Mouse (Mus musculus): ENCODE results near the gene Mllt11. TPM values are rescaled to one million over a fixed set of nuclear protein-coding genes. Genes with fewer than 3 reads are reported as not detected.

Mllt11 gene
- polyA plus RNA-seq, 1 experiment, result 23.3 TPM

DNA sequence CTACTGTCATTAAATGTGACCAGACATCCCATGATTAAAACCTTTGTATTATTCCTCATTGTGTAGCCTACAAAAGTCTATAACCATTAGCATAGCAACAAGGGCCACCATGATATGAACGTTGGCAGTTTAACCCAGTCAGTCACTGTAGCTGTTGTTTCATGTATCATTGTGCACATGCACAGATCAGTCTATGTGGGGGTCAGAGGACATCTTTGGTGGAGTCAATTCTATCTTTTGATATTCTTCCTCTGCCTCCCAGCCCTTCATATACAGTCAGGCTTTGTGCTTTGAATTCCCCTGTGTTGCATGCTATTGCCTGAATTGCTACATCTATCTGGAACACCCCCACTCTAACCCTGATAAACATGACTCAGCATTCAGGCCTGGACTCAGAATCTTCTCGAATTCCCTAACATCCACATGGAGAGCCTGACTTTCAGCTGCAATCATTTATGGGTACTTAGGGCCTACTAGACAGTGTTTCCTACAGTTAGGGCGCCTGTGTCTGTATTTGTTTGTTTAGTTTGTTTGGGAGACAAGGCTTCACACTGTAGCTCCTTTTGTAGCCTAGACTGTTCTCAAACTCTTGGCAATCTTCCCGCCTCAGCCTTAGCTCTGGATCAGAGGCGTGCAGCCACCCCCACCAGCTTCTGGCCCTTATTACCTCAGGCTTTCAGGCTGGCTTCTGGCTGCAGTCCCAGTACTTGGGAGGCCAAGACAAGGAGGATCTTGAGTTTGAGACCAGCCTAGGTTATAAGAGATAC lies 14.7 kb upstream of the Mllt11 start:
- Histone ChIP-seq H3K4me3 (ENCODE audit: insufficient read depth, low read length) (no peak overlapping the region), H3K4me1 (ENCODE audit: control insufficient read depth, insufficient read depth, low read length) (peaks cover 7% of the 10 kb centered on the region), H3K27ac (ENCODE audit: insufficient read depth, low read depth, low read length) (no peak overlapping the region)
- TF ChIP-seq CTCF (IDR thresholded peaks at IDR 0.05; ENCODE audit: low read depth, low read length) (no peak), POLR2A (IDR thresholded peaks at IDR 0.05; ENCODE audit: borderline replicate concordance, low read depth, low read length) (no peak)

DNA sequence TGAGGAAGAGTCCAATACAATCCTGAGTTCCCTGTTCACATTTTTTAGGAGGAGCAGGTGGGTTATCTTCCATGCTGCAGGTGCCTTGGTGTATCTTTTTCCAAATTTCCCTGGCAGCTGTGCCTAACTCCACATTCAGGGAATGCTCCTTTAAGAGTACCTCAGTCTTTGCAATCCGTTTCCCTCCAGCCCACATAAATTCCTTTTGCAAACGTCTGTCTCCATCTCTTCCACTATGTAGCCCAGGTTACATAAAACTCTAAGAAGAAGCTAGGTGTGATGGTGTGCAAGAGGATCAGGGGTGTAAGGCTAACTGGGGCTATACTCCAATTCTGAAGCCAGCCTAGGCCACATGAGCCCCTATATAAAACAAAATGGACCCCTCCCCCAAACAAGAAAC lies 11.1 kb upstream of the Mllt11 start:
- TF ChIP-seq POLR2A (IDR thresholded peaks at IDR 0.05; ENCODE audit: borderline replicate concordance, low read depth, low read length) (no peak), CTCF (IDR thresholded peaks at IDR 0.05; ENCODE audit: low read depth, low read length) (no peak)
- Histone ChIP-seq H3K4me1 (ENCODE audit: control insufficient read depth, insufficient read depth, low read length) (peaks cover 7% of the 10 kb centered on the region), H3K4me3 (ENCODE audit: insufficient read depth, low read length) (no peak overlapping the region), H3K27ac (ENCODE audit: insufficient read depth, low read depth, low read length) (no peak overlapping the region)

DNA sequence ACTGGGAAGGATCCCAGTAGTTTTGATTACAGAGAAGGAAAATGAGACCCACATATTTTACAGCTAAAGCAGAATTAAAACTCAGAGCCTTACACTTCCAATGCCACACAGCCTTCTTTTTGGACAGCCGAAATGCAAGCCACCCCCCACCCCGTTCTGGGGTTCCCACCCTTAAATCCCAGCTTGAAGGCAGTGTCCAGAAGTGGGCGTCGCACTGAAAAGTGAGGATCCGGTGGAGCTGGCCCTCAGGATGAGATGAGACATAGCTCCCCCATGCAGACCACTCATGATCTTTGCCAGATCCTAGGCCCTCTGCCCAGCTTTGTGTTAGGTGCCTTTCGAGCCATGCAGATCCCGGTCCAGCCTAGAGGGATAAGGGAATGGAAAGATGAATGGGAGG lies 9.5 kb upstream of the Mllt11 start, which contains the start of gene Gm128:
Gene Gm128 (minus strand): TSS at position 101 of the 400 bp plus-strand sequence.
- no peak within 1 kb of the TSS for H3K27ac ChIP-seq (ENCODE audit: insufficient read depth, low read depth, low read length)
- no peak for TF ChIP-seq POLR2A (IDR thresholded peaks at IDR 0.05; ENCODE audit: borderline replicate concordance, low read depth, low read length)
- TF ChIP-seq CTCF (IDR thresholded peaks at IDR 0.05; ENCODE audit: low read depth, low read length), result no peak
- H3K4me1 ChIP-seq (ENCODE audit: control insufficient read depth, insufficient read depth, low read length), result peaks cover 6% of the 10 kb centered on the region
- no peak within 1 kb of the TSS for H3K4me3 ChIP-seq (ENCODE audit: insufficient read depth, low read length)

DNA sequence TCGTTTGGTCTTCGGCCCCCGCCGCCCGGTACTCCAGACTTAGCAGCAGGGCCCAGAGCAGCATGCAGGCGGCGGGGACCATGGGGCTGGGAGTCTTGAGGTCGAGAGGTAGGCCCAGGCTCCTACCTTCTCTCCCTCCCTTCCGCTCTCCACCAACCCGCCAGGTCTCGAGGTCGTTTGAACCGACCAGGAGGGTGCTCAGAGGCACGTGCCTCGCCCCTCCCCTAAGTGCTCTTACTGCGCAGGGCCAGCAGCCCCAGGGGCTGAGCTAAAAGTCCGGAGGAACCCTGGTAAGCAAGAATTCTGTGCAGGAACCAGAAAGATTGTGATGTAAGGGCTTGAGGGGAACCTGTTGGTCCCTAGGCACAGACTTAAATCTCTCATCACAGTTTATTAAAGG lies 8.9 kb upstream of the Mllt11 start:
- Histone ChIP-seq H3K27ac (ENCODE audit: insufficient read depth, low read depth, low read length) (no peak overlapping the region), H3K4me1 (ENCODE audit: control insufficient read depth, insufficient read depth, low read length) (peaks cover 4% of the 10 kb centered on the region; the same call in 1 of the 2 replicates), H3K4me3 (ENCODE audit: insufficient read depth, low read length) (no peak overlapping the region)
- no peak for TF ChIP-seq CTCF (IDR thresholded peaks at IDR 0.05; ENCODE audit: low read depth, low read length)
- no peak for TF ChIP-seq POLR2A (IDR thresholded peaks at IDR 0.05; ENCODE audit: borderline replicate concordance, low read depth, low read length)

DNA sequence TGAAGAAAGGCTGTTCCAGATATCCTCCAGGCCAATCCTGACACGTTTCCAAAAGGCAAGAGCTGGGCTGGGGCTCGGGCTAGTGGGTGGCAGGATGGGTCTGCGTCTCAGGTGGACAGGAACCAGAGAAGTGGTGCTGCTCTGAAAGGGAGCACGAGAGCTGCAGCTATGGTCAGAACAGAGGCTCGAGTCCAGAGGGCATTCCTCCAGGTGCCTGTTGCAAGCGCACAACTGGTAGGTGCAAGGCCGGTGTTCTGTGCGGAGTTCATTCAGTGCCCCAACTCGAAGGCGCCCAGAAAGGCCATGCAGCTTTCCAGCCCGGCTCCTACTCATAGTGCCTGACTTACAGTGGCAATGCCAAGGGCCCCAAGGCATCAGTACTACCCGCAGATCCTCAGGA lies 8.0 kb upstream of the Mllt11 start:
- no peak overlapping the region for H3K4me3 ChIP-seq (ENCODE audit: insufficient read depth, low read length)
- TF ChIP-seq CTCF (IDR thresholded peaks at IDR 0.05; ENCODE audit: low read depth, low read length) (no peak), POLR2A (IDR thresholded peaks at IDR 0.05; ENCODE audit: borderline replicate concordance, low read depth, low read length) (no peak)
- H3K4me1 ChIP-seq (ENCODE audit: control insufficient read depth, insufficient read depth, low read length), result peaks cover 4% of the 10 kb centered on the region; the same call in 1 of the 2 replicates
- H3K27ac ChIP-seq (ENCODE audit: insufficient read depth, low read depth, low read length), result no peak overlapping the region

DNA sequence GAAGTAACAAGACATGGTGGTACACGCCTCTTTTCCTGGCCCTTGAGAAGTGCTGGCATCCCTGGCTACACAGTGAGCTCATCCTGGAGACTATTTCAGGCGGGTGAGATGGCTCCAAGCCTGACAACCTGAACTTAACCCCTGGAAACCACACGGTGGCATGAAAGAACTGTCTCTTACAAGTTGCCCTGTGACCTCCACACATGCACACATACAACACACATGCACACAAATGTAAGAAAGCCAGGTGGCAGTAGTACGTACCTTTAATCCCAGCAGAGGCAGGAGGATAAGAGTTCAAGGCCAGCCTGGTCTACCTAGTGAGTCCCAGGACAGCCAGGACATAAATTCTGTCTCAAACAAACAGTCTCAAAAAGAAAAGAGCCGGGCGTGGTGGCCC lies 7.1 kb upstream of the Mllt11 start:
- no peak overlapping the region for H3K27ac ChIP-seq (ENCODE audit: insufficient read depth, low read depth, low read length)
- peaks cover 4% of the 10 kb centered on the region; the same call in 1 of the 2 replicates for H3K4me1 ChIP-seq (ENCODE audit: control insufficient read depth, insufficient read depth, low read length)
- no peak for TF ChIP-seq POLR2A (IDR thresholded peaks at IDR 0.05; ENCODE audit: borderline replicate concordance, low read depth, low read length)

DNA sequence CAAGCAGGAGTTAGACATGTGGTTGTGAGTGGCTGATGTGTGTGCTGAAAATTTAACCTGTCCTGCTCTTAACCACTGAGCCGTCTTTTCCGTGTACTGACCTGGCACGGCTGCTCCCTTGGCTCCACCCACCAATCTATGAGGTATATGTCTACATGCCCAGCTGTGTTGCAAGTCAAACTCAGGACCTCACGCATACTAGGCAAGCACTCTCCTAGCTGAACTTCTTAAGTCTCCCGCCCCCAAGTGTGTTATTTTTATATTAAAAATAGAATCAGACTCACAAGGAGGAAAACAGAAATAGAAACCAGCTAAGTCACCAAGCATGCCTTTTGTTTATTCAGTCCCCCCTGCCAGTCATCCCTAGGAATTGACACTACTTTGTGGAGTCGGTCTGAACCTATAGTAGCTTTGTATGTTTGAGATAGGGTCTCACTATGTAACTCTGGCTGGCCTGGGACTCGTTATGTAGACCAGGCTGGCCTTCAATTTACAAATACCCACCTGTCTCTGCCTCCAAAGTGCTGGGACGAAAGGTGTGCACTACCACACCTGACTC lies 5.6 kb upstream of the Mllt11 start:
- H3K4me3 ChIP-seq (ENCODE audit: insufficient read depth, low read length), result no peak overlapping the region
- peaks cover 7% of the 10 kb centered on the region for H3K4me1 ChIP-seq (ENCODE audit: control insufficient read depth, insufficient read depth, low read length)
- no peak overlapping the region for H3K27ac ChIP-seq (ENCODE audit: insufficient read depth, low read depth, low read length)
- no peak for TF ChIP-seq POLR2A (IDR thresholded peaks at IDR 0.05; ENCODE audit: borderline replicate concordance, low read depth, low read length)
- no peak for TF ChIP-seq CTCF (IDR thresholded peaks at IDR 0.05; ENCODE audit: low read depth, low read length)

More for the DNA sequence above, 7.1 kb upstream of the Mllt11 start:
- no peak overlapping the region for H3K4me3 ChIP-seq (ENCODE audit: insufficient read depth, low read length)

DNA sequence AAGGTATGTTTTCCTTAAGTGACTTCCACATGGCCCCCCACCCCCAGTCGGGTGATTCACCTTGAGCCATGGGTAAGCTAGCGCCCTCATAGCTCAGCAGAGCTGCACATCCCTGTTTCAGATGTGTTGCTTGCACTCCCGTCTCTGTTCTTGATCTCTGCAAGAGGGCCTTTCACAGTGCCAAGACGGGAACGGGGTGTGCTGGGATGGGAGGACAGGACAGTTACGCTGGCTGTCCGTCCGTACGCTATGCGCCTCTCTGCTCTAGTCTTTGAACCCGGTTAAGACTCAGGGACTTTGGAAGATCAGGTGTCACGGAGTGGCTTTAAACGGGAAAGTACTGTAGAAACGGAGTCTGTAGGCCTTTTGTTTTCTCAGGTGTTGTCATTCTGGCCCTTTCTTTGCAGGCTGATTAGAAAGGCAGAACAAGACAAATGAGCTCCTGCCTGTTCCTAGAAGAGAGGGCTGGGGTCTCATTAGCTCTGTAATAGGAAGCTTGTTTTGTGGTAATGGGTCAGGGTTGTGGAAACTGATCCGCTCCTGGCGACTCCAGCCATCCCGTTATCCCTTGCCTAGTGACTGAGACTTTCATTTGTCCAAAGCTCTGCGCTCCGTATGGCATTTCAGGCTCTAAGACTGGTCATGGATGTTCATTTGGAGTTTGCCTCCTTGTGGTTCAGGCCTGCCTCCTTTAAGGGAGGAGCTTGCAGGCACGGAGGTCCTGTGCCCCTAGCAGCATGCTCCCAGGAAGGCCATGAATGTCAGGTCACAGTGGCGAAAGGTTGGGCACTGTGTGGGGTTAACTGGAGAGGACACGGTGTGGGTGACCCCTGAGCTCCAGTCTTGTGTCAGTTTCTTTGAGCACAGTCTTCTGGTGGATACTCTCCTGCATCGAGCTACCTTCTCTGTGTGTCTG lies 3.7 kb upstream of the Mllt11 start:
- Histone ChIP-seq H3K4me1 (ENCODE audit: control insufficient read depth, insufficient read depth, low read length) (peaks cover 22% of the 10 kb centered on the region), H3K4me3 (ENCODE audit: insufficient read depth, low read length) (no peak overlapping the region), H3K27ac (ENCODE audit: insufficient read depth, low read depth, low read length) (no peak overlapping the region)
- no peak for TF ChIP-seq CTCF (IDR thresholded peaks at IDR 0.05; ENCODE audit: low read depth, low read length)
- no peak for TF ChIP-seq POLR2A (IDR thresholded peaks at IDR 0.05; ENCODE audit: borderline replicate concordance, low read depth, low read length)

DNA sequence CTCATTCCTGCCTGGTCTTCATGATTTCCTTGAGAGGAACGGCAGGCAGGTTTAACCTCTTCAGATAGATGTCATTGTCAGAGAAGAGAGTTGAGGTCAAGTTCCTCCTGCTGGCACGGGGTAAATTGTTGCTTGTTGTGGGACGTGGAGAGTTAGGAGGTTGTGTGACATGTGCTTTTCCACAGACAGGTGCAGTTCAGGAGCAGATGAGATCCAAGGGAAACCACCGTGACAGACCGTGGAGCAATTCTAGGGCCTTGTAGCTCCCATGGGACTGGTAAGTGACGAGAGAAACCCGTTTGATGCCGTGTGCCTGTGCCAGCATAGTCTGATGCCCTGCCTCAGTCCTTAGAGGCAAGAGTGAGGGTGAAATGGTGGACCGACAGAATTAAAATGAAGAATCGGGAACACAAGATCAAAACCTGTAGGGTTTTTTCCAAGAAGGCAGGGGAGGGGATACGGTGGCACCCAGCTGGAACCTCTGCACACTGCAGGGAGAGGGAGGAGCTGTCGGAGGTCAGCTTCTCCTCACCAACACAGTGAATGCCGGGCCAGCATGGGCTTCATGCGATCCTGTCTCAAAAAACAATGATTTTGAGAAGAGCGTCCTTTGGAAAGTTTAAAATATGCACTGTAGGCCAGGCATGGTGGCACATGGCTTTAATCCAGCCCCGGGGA lies 1.5 kb upstream of the Mllt11 start:
- peaks cover 22% of the 10 kb centered on the region for H3K4me1 ChIP-seq (ENCODE audit: control insufficient read depth, insufficient read depth, low read length)
- H3K27ac ChIP-seq (ENCODE audit: insufficient read depth, low read depth, low read length), result no peak overlapping the region

More for the DNA sequence above, 1.5 kb upstream of the Mllt11 start:
- no peak overlapping the region for H3K4me3 ChIP-seq (ENCODE audit: insufficient read depth, low read length)
- TF ChIP-seq CTCF (IDR thresholded peaks at IDR 0.05; ENCODE audit: low read depth, low read length) (no peak), POLR2A (IDR thresholded peaks at IDR 0.05; ENCODE audit: borderline replicate concordance, low read depth, low read length) (no peak)
